Mouse (Mus musculus) CD4-positive naive resting alpha-beta T cell, adult 76 days (primary cell): ENCODE results near the gene Cst3. TPM values are rescaled to one million over a fixed set of nuclear protein-coding genes. Genes with fewer than 3 reads are reported as not detected.

Source experiments
- total RNA-seq: library from RNA; stranded (reverse); gene quantifications from one replicate; pipeline ENCODE4 v1.2.4, GENCODE M21; 2023

Gene Cst3
- total RNA-seq = 76.8 TPM

GRCm38 (mm10) chr2:148875335-148875811, at the start of gene Cst3:
TSS of gene Cst3 (minus strand) at chr2:148875692.

GRCm38 (mm10) chr2:148864966-148865365, 10.5 kb downstream of the Cst3 start, which contains the start of gene 9230104L09Rik:
TSS of gene 9230104L09Rik (minus strand) at chr2:148865038.

DNA sequence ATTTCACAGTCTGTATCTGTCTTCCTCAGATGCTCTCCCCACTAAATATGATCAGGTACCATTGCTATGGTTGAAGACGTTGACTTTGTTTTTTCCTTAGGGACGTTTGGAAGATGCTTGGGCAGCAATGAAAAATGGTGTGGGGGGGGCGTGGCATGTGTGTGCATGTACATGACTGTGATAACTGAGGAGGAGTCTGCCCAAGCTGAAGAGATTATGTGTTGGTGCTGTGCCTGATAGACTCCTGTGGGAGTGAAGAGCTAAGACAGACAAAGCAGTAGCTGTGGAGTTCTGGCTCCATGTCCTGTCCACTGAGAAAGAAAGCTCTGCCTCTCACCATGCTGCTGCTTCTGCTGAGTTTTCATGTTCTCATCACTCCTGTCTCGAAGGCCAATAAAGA, 40.6 kb downstream of the Cst3 start, which contains the start of gene Cst9:
Gene Cst9, plus strand, starts transcription at position 236 of the 400 bp plus-strand sequence.

Other genes with a start within 250 kb of the Cst3 start
- gene Nxt1, start 203.1 kb downstream of the Cst3 start, total RNA-seq = 14.8 TPM
- 6.7 TPM for gene Gzf1, start 194.7 kb downstream of the Cst3 start, total RNA-seq
- gene Napb, start 143.2 kb downstream of the Cst3 start, total RNA-seq = 0.62 TPM
- not detected for gene Cstl1, start 125.3 kb downstream of the Cst3 start, total RNA-seq
- gene Cst11, start 104.2 kb downstream of the Cst3 start, total RNA-seq = not detected
- gene 8030411F24Rik, start 93.7 kb downstream of the Cst3 start, total RNA-seq = not detected
- not detected for gene Cst12, start 86.3 kb downstream of the Cst3 start, total RNA-seq
- gene Cst8, start 76.9 kb downstream of the Cst3 start, total RNA-seq = not detected
- not detected for gene Cst13, start 55.6 kb downstream of the Cst3 start, total RNA-seq
- not detected for gene Cst9, start 40.5 kb downstream of the Cst3 start, total RNA-seq
- gene 9230104L09Rik, start 10.7 kb downstream of the Cst3 start, total RNA-seq = not detected
- gene Gm1330, start 127.6 kb upstream of the Cst3 start, total RNA-seq = not detected
- not detected for gene Gm10750, start 141.5 kb upstream of the Cst3 start, total RNA-seq